Mouse (Mus musculus): Measurements from ENCODE around the gene Itk. TPM values are rescaled to one million over a fixed set of nuclear protein-coding genes. Genes with fewer than 3 reads are reported as not detected.

Gene Itk
- total RNA-seq, 4 experiments from 2014 or later, result 0.17 to 0.82 (median 0.57) TPM

DNA sequence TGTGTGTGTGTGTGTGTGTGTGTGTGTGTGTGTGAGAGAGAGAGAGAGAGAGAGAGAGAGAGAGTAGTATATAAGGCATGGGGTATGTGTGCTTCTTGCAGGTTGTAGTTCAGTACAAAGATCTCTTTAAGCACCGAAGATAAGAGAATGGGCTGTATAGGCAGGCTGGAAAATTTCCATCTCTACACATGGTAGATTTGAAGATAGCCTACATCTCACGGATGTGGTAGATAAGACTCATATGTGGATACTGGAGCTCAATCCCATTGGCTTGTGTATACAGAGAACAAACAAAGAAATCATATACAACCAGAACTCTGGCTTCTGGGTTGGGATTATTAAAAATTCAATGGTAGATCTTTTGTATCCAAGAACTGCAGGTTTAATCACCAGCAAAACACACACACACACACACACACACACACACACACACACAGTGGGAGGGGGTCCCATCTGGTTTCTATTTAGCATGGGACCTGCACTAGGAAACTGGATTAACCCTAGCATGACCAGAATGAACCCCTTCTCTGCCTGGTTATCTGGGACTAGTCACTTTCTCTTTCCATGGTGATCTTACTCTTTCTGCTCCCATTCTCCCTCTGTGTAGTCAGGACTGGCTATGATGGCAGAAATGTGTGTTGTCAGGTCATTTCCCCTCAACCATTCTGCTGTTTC is 28.2 kb downstream of the Itk start:
- no peak for DNase-seq (ENCODE audit: low spot score in 2 of 2)

DNA sequence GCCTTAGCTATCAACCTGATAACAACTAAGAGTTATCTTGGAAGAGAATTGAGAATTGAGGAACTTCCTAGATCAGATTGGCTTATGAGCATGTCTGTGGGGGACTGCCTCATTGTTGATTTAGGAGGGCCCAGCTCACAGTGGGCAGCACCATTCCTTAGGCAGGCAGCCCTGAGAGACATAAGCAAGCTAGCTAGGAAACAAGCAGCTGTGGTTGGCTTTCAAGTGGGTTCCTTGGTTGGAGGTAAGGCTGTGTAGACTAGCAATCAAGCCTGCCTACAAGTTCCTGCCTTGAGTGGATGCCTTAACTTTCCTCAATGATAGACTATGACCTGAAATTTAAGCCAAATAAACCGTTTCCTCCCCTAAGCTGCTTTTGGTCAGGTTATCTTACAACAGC is 30.9 kb downstream of the Itk start:
- DNase-seq (ENCODE audit: low spot score in 2 of 2), result no peak

DNA sequence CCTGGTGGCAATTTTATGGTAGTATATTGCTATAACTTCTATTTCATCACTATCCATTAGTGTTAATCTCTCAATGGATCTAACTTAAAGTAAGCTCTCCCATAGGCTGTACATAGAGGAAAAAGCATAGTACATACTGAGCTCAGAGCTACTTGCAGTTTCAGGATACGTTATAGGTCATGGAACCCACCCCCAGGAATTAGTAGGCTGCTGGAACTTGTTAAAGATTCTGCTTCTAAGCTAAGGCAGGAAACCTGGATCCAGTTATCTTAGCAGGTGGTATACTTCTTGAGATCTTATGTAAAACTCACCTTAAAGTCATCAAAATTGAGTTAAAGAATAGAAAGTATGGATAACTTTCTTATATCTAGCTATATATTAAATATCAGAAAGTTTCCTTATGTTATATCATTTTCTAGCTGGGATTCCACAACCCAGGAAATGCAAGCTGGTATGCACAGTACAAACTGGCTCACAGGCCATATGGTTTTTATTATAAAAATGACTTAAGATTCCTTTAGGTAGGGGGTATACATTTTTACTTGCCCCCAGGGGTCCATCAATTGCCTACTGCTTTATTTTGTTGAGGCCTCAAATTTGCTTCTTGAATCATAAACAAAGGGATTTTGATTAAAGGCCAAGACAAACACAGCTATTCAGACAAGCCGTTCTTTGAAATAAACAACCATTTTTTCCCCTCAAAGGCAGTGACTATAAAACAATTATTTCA is 39.5 kb downstream of the Itk start:
- DNase-seq (ENCODE audit: low spot score in 2 of 2), result no peak

DNA sequence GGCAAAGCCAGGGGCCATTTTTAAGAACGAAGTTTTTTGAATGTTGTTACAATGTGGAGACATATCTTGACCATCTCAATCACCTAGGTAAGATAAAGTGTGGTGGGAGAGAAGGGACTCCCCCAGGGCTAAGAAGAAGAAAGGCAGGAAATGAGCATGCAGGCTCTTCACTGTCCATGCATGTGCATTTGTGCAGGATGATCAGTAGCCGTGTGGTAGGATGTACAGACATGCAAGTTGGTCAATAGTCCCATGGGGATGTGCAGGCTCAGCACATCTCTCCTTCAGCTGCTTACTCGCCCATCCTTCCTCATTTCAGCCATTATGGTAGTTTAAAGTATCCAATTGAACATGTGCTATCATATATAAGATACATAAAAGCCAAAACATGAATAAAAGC is 40.9 kb downstream of the Itk start:
- DNase-seq (ENCODE audit: low spot score in 2 of 2), result no peak

DNA sequence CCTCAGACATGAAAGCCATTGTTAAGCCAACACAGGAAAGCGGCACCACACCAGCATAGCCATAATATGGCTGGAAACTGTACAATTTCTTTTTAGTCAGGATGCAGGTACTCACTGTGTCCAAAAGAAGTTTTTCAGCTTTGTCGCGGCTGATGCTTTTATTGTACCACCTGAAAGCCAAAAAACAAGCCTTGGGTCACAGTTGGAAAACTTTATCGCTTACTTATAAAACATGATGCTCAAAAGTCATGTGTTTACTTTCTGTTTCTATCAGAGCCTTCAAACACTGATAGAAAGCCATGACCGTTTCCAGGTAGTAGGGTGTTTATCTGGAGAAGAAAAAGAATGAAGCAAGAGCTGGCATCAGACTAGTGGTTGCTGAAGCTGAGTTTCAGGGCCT is 41.6 kb downstream of the Itk start:
- DNase-seq (ENCODE audit: low spot score in 2 of 2), result no peak

DNA sequence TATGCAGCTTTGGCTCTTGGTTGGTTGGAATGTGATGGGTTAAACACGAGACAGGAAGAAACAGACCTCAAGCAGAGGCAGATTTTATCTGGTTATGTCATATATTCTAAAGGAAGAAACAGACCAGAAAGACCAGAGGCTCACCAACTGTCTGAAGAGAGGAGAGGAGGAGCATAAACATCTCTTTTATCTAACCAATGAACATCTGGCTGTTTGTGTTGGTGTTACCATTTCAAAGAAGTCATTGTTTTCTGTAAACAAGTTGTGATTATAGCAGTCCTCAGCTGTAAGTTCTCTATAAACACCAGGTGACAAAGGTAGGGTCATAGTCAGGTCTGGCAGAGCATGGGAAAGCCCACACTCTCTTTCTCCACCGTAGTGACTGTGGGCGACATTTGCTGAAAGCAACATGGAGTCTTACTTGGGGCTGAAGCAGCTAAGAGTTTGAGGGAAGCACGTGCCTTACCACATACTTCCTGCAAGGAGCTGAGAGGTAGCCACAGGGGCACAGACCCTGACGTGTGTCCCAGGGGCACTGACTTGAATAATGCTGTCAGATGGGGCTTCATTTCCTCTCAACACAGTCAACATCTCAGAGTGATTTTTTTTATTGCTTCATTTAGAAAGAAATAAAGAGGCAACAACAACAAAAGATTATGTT is 45.3 kb downstream of the Itk start:
- DNase-seq (ENCODE audit: low spot score in 2 of 2), result no peak

DNA sequence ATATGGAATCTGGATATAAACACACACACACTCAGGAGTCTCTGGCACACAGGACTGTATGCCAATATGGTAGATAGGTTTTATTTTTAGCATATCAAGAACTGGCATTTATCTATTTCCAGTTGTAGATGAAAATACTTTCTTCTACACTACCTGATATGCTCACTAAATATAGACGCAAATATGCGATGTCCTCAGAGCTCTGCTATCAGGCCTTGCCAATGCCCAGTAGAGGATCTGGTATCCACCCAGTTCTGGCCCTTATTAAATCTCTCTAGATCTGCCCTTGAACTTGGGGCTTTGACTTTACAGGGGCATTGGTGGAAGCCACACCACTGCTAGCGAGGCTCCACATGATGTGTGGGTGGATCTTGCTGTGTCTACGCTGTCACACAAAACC is 47.4 kb downstream of the Itk start:
- no peak for DNase-seq (ENCODE audit: low spot score in 2 of 2)

DNA sequence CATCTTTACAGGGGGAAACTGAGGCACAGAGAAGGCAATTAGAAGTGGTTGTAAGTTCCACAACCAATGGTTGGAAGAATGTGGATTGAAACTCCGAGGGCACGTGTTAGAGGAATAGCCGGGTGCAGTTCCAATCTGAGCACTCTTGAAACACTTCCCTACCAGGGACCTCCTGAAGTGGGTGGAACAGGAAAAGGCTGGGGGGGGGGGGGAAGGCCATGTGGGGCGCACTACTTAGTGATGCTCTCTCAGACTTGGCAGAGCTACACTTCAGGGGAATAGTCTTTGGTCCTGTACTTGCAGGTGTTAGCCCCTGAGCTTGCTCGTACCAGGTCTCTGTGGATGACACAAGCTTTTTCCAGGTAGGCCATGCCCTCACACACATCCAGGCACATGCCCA is 53.3 kb downstream of the Itk start:
- DNase-seq (ENCODE audit: low spot score in 2 of 2), result no peak

DNA sequence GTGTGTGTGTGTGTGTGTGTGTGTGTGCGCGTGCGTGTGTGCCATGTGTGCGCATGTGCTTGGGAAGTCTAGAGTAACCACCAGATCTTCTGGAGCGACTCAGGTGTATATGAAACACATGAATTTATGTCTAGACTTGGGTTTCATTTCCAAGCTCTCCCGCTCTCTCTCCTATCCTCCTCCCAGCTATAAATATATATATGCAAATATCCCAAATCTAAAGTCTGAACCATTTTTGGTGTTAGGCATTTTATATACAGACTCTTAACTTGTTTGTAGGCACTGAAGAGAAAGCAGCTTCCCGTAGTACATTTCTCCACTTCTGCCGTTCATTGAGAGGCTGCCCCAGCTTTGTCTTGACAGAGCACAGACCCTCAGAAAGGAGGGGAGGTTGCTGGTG is 57.1 kb downstream of the Itk start:
- DNase-seq (ENCODE audit: low spot score in 2 of 2), result no peak

DNA sequence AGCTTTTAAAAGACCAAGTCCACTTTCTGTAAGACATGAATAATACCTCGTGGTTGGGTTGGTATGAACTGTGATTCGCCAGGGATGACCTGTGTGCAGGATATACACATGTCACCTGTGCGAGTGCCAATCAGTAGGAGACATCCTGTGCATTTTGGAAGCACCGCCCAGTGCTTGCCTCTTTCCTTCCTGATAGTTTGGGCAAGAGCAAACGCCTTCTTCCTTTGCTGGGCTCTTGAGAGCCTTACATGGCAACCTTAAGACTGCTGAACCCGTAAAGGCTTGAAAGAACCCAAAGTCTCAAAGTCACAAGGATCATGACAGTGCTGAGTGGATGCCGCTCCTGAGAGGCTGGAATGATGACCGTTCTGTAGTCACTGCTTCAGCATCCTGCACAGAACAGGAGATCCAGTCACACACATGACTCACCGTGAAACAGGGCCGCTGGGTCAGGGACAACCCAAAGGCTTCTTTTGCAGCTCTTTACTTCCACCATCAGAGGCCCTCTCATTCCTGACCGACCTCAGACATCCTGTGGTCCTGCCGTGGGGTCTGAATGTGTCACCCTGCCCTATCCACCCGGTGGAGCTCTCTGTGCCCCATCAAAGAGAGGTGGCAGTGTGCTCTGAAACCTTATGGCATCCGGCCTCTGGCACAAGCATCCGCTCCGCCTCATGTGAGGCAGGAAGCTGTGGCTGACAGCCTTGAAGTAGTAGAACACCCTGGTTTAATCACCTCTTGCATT is 62.9 kb downstream of the Itk start:
- DNase-seq (ENCODE audit: low spot score in 2 of 2), result no peak

DNA sequence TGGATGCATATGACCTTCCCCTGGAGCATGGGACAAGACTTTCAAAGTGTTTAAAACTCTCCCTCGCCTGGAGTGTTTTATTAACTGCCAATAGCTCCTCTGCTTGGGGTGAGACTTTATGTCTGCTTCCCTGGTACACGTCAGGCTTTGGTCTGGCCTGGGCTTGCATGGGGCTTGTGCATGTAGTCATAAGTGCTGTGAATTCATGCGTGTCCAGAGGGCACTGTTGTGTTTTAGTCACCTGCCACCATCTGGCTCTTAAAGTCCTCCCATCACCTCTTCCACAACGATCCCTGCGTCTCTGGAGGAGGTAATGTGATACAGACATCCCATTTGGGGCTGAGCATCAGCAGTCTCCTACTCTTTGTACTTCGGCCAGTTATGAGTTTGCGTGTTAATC is 67.8 kb downstream of the Itk start:
- no peak for DNase-seq (ENCODE audit: low spot score in 2 of 2)

DNA sequence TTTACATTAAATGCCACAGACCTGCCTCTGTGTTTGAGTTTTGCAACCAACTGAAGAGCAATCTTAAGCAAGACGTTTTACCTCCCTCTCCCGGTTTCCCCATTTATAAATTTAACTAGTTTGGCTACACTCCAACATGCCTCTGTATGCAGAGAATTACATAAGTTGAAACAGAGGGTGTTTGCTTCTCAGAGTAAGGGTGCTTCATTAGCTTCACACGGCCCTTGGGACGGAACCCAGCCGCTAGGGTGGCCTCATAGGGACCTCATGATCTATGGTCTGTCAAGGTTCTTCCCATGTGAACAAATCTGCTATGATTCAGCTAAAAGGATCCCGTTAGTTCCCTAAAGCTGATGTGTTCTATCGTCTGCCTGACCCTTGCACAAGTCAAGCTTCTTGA is 74.8 kb downstream of the Itk start:
- DNase-seq (ENCODE audit: low spot score in 2 of 2), result no peak

DNA sequence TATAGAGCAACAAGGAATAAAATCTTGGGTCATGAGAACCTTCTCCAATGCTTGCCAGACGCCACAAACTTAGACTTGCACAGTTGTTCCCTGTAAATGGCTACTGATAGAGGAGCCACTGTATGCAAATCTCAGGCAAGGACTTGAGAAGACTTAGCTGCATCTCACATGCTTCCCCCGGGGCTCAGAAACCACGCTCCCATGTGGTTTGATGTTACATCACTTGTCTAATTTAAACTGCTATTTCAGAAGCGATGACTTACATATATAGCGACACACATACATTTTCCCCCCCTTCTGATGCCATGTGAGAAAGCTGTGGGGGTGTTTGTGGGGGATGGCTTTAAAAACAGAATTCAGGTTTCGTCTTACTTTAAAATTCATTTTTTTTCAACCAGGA is 75.5 kb downstream of the Itk start:
- no peak for DNase-seq (ENCODE audit: low spot score in 2 of 2)

DNA sequence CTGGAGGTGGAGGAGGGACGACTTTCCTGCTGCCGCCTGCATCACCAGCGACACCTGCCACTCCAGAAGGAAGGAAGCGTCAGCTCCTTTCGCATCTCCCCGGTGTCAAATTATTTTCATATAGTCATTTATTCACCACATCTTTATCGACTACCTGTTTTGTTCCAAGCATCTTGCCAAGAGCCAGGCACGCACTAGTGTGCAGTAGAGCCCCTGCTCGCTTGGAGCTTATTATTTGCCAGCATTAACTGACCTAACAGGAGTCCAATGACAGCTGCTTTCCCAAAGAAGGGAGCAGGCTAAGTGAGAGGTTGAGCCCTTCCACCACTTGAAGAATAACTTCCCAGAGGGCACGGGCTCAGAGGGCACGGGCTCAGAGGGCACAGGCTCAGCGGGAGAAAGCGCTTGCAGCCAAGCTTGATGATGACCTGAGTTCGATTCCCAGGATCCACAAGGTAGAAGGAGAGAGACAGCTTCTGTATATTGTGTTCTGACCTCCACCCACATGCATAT is 76.7 kb downstream of the Itk start, which contains the start of gene Cyfip2:
Cyfip2 (minus strand) TSS at position 337 of the 513 bp plus-strand sequence.
- no peak for DNase-seq (ENCODE audit: low spot score in 2 of 2)

DNA sequence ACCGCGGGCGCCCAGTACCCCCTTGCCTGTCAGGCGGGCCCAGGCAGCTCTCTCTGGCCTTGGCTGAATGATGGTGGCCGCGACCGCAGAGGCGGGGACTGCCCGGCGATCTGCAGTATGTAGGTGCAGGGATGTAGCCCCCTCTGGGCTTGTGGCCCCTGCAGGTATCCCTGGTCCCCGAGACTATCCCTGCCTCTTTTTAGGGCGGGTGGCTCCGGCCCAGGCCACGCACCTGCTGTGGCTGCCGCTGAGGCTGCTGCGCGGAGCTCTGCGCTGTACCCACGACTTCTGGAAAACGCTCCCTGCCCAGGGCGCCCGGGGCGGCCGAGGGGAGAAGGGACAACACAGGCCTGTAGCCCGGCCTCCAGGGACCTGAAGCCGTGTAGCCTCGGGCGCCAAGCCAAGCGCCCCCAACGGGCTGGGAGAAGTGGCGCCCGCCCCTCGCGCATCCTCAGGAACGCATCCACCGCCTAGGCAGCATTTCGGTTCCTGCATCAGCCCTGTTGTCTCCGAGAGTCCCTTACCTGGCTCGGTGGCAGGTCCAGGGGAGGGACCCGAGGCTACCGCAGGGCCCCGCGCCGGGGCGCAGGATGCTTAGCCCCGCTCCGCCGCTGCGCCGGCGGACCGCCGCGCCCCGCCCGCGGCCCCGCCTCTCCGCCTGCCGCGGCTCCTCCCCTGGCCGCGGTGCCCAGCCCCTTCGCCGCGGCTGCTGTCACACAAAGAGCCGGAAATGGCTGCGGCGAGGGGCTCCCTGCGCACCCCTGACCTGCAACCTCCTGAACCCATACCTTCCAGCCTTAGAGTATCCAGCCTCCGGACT is 77.4 kb downstream of the Itk start:
- DNase-seq (ENCODE audit: low spot score in 2 of 2), result no peak

DNA sequence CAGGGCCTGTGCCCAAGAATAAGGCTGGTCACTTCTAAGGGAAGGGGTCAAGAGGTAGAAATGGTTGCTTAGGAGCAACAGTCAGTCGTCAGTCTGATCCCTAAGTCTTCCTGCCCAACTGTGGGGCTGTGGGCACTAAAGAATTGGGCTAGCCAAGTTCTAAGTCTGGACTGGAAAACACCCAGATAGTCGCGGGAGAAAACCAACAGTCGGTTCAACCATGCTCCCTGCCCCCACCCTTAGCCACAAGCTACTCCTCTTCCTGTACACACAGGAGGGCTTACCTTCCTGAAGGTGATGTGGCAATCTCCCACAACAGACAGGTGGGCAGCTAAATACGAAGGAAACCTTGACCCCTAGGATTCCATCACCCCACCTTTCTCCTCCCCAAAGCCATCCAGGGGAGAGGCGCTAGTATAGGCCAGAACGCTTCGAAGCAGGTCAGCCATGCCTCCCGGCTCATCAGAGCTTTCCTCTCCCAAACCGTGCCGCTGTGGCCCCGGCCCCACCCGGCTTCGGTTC is 78.1 kb downstream of the Itk start:
- DNase-seq (ENCODE audit: low spot score in 2 of 2), result no peak

DNA sequence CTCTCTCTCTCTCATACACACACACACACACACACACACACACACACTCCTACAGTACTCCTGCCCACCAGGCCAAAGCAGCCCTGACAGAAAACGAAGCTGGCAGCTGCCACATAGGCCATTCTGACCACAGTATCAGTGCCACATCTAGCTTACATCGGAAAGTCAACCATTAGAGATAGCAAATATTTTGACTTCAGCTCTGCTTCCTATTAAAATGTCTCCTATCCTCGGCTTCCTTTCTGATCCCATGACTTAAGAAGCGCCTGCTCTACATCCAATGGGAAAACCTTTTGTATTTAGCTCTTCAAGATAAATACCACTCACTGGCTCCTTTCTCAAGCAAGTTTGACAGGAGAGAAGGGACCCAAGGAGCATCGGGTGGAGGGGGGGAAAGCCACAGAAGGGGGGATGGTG is 78.7 kb downstream of the Itk start:
- DNase-seq (ENCODE audit: low spot score in 2 of 2), result no peak

DNA sequence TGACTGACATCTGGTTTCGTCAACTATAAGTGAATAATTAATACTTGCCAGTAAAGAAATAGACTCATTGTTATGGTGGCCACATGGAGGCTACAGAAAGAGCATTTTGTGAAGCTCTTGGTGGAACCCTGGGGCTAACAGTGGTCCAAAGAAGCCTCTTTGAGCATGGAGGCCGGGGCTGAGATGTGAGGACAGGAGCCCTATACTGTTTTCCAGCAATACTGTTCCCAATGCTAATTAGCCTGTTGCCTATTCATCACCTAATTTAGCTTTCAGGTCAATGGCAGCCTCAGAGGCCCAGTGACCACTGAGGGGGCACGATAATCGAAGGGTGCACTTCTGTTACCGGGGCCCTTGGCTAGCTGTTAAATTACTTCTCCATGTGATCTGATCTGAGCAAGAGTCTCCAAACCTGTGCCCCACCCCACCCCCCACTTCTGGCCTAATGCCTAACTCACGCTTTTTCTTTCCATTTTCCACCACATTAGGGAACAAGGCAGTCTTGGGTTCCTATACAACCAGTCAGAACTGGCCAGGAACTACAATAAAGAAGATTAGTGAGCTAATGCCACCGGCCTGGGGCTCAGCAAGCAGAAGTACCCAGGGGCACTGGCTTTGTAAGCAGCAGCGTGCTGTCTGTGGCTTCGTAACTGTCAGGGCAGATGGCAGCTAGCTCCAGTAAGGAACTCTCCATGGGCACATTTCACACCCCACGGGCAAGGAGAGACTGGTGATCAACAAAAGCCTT is 79.3 kb downstream of the Itk start:
- DNase-seq (ENCODE audit: low spot score in 2 of 2), result no peak

DNA sequence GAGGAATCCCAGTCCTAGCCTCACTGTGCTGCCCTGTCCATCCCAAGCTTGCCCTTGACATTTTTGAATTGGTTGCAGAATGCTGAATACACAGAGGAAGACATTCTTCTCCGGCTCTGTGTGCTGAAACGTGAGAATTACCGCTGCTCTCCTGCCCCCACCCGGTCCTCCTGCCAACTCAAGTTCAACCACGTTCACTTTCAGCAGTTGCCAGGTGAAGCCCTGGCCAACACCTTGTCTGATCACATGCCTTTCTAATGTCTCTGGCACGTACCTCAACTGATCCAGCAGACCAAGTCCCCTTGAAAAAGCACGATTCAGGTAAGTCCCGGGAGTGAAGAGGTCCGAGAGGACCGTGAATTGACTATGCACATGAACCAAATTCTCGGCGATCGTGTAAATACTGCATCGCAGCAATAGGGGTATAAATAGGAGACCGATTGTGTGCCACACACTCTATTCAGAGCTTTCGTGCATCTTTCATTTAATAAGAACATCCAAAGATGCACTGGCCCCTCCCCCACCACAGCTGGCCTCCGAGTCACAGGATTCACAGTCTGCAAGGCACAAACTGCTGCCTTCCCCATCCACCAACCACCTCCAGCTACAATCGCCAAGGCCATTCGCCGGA is 80.1 kb downstream of the Itk start:
- DNase-seq (ENCODE audit: low spot score in 2 of 2), result no peak
